Mouse (Mus musculus): ENCODE data around the gene Kcnip1. TPM values are rescaled to one million over a fixed set of nuclear protein-coding genes. Genes with fewer than 3 reads are reported as not detected.

The Kcnip1 gene
- polyA plus RNA-seq, 1 experiment from 2014 or later: 0.16 TPM

GRCm38 (mm10) chr11:33986525-33986924 lies 6.4 kb downstream of the Kcnip1 start:
- H3K4me2 ChIP-seq: no peak overlapping the region
- ATAC-seq (ENCODE audit: insufficient read depth): no peak
- no peak overlapping the region for H3K9ac ChIP-seq
- no peaks in the 10 kb centered on the region for H3K9me3 ChIP-seq (replicated peaks)
- no peaks in the 10 kb centered on the region for H3K36me3 ChIP-seq (replicated peaks)
- no peaks in the 10 kb centered on the region for H3K4me1 ChIP-seq (replicated peaks)
- 21% methylated on average over 2 of the region's 2 CpGs for WGBS (ENCODE audit: insufficient replicate concordance)
- H3K27me3 ChIP-seq: no peaks in the 10 kb centered on the region
- H3K27ac ChIP-seq (replicated peaks): no peak overlapping the region
- no peak overlapping the region for H3K4me3 ChIP-seq (replicated peaks)

GRCm38 (mm10) chr11:33980146-33980545 lies 12.8 kb downstream of the Kcnip1 start:
- WGBS (ENCODE audit: insufficient replicate concordance): 50% methylated on average over 4 of the region's 4 CpGs
- Histone ChIP-seq H3K36me3 (replicated peaks) (no peaks in the 10 kb centered on the region), H3K27me3 (no peaks in the 10 kb centered on the region), H3K4me3 (replicated peaks) (no peak overlapping the region), H3K27ac (replicated peaks) (no peak overlapping the region), H3K9ac (no peak overlapping the region), H3K9me3 (replicated peaks) (no peaks in the 10 kb centered on the region), H3K4me1 (replicated peaks) (no peaks in the 10 kb centered on the region), H3K4me2 (no peak overlapping the region)
- ATAC-seq (ENCODE audit: insufficient read depth): no peak

- H3K27me3 ChIP-seq: no peaks in the 10 kb centered on the region
- no peak overlapping the region for H3K27ac ChIP-seq (replicated peaks)
- H3K4me1 ChIP-seq (replicated peaks): no peaks in the 10 kb centered on the region
- no peak overlapping the region for H3K9ac ChIP-seq
- WGBS (ENCODE audit: insufficient replicate concordance): 59% methylated on average over 2 of the region's 2 CpGs
- no peak overlapping the region for H3K4me2 ChIP-seq
- ATAC-seq (ENCODE audit: insufficient read depth): no peak
- H3K36me3 ChIP-seq (replicated peaks): no peaks in the 10 kb centered on the region
- no peaks in the 10 kb centered on the region for H3K9me3 ChIP-seq (replicated peaks)
- no peak overlapping the region for H3K4me3 ChIP-seq (replicated peaks)
These were observed 17.8 kb downstream of the Kcnip1 start for GRCm38 (mm10) chr11:33975121-33975520.

- Histone ChIP-seq H3K9ac (no peak overlapping the region), H3K4me2 (no peak overlapping the region), H3K36me3 (replicated peaks) (no peaks in the 10 kb centered on the region), H3K9me3 (replicated peaks) (no peaks in the 10 kb centered on the region), H3K27ac (replicated peaks) (no peak overlapping the region), H3K4me3 (replicated peaks) (no peak overlapping the region), H3K4me1 (replicated peaks) (no peaks in the 10 kb centered on the region), H3K27me3 (no peaks in the 10 kb centered on the region)
- ATAC-seq (ENCODE audit: insufficient read depth): no peak
- WGBS (ENCODE audit: insufficient replicate concordance): 68% methylated on average over 14 of the region's 14 CpGs
These were observed 18.5 kb downstream of the Kcnip1 start for GRCm38 (mm10) chr11:33974341-33975040.

GRCm38 (mm10) chr11:33972114-33972513 lies 20.8 kb downstream of the Kcnip1 start:
- H3K9ac ChIP-seq: no peak overlapping the region
- H3K27me3 ChIP-seq: no peaks in the 10 kb centered on the region
- no peak overlapping the region for H3K27ac ChIP-seq (replicated peaks)
- H3K4me1 ChIP-seq (replicated peaks): no peaks in the 10 kb centered on the region
- ATAC-seq (ENCODE audit: insufficient read depth): no peak
- H3K9me3 ChIP-seq (replicated peaks): no peaks in the 10 kb centered on the region
- no peaks in the 10 kb centered on the region for H3K36me3 ChIP-seq (replicated peaks)
- 58% methylated on average over 7 of the region's 7 CpGs for WGBS (ENCODE audit: insufficient replicate concordance)
- H3K4me3 ChIP-seq (replicated peaks): no peak overlapping the region
- H3K4me2 ChIP-seq: no peak overlapping the region

- H3K9me3 ChIP-seq (replicated peaks): no peaks in the 10 kb centered on the region
- no peaks in the 10 kb centered on the region for H3K36me3 ChIP-seq (replicated peaks)
- WGBS (ENCODE audit: insufficient replicate concordance): 55% methylated on average over 3 of the region's 3 CpGs
- H3K4me3 ChIP-seq (replicated peaks): no peak overlapping the region
- no peak overlapping the region for H3K27ac ChIP-seq (replicated peaks)
- H3K4me1 ChIP-seq (replicated peaks): no peaks in the 10 kb centered on the region
- ATAC-seq (ENCODE audit: insufficient read depth): no peak
- H3K9ac ChIP-seq: no peak overlapping the region
- H3K27me3 ChIP-seq: no peaks in the 10 kb centered on the region
- H3K4me2 ChIP-seq: no peak overlapping the region
These were observed 23.8 kb downstream of the Kcnip1 start for GRCm38 (mm10) chr11:33969199-33969598.

- Histone ChIP-seq H3K9ac (no peak overlapping the region), H3K4me1 (replicated peaks) (no peaks in the 10 kb centered on the region), H3K4me2 (no peak overlapping the region), H3K36me3 (replicated peaks) (no peaks in the 10 kb centered on the region), H3K9me3 (replicated peaks) (no peaks in the 10 kb centered on the region), H3K27ac (replicated peaks) (no peak overlapping the region), H3K27me3 (no peaks in the 10 kb centered on the region), H3K4me3 (replicated peaks) (no peak overlapping the region)
- 7% methylated on average over 4 of the region's 4 CpGs for WGBS (ENCODE audit: insufficient replicate concordance)
- ATAC-seq (ENCODE audit: insufficient read depth): no peak
These were observed 25.2 kb downstream of the Kcnip1 start for GRCm38 (mm10) chr11:33967708-33968107.

- Histone ChIP-seq H3K4me3 (replicated peaks) (no peak overlapping the region), H3K27ac (replicated peaks) (no peak overlapping the region), H3K4me2 (no peak overlapping the region), H3K36me3 (replicated peaks) (no peaks in the 10 kb centered on the region), H3K9me3 (replicated peaks) (no peaks in the 10 kb centered on the region), H3K4me1 (replicated peaks) (no peaks in the 10 kb centered on the region), H3K9ac (no peak overlapping the region), H3K27me3 (no peaks in the 10 kb centered on the region)
- ATAC-seq (ENCODE audit: insufficient read depth): no peak
- 19% methylated on average over 2 of the region's 2 CpGs for WGBS (ENCODE audit: insufficient replicate concordance)
These were observed 27.6 kb downstream of the Kcnip1 start for GRCm38 (mm10) chr11:33965380-33965779.

GRCm38 (mm10) chr11:33962688-33963407 lies 30.1 kb downstream of the Kcnip1 start, which contains the start of gene Kcnmb1:
Gene Kcnmb1 (plus strand): TSS chr11:33963013.
- H3K9ac ChIP-seq: no peak within 1 kb of the TSS

GRCm38 (mm10) chr11:33962178-33962577 lies 30.8 kb downstream of the Kcnip1 start:
- H3K4me1 ChIP-seq (replicated peaks): no peaks in the 10 kb centered on the region
- no peaks in the 10 kb centered on the region for H3K9me3 ChIP-seq (replicated peaks)
- H3K36me3 ChIP-seq (replicated peaks): no peaks in the 10 kb centered on the region
- H3K4me3 ChIP-seq (replicated peaks): no peak overlapping the region
- WGBS (ENCODE audit: insufficient replicate concordance): 41% methylated on average over 6 of the region's 7 CpGs
- no peak overlapping the region for H3K4me2 ChIP-seq
- H3K9ac ChIP-seq: no peak overlapping the region
- no peaks in the 10 kb centered on the region for H3K27me3 ChIP-seq
- no peak overlapping the region for H3K27ac ChIP-seq (replicated peaks)
- no peak for ATAC-seq (ENCODE audit: insufficient read depth)

More at GRCm38 (mm10) chr11:33962688-33963407, 30.1 kb downstream of the Kcnip1 start, which contains the start of gene Kcnmb1:
- Histone ChIP-seq H3K4me3 (replicated peaks) (no peak within 1 kb of the TSS), H3K4me2 (no peak within 1 kb of the TSS), H3K27ac (replicated peaks) (no peak within 1 kb of the TSS), H3K9me3 (replicated peaks) (no peaks in the 10 kb centered on the region), H3K27me3 (no peaks in the 10 kb centered on the region), H3K36me3 (replicated peaks) (no peaks in the 10 kb centered on the region), H3K4me1 (replicated peaks) (no peaks in the 10 kb centered on the region)
- 42% methylated on average over 6 of the region's 6 CpGs for WGBS (ENCODE audit: insufficient replicate concordance)
- no peak for ATAC-seq (ENCODE audit: insufficient read depth)

GRCm38 (mm10) chr11:33958713-33959112 lies 34.2 kb downstream of the Kcnip1 start:
- no peak for ATAC-seq (ENCODE audit: insufficient read depth)
- 50% methylated on average over 8 of the region's 8 CpGs for WGBS (ENCODE audit: insufficient replicate concordance)
- Histone ChIP-seq H3K27ac (replicated peaks) (no peak overlapping the region), H3K9me3 (replicated peaks) (no peaks in the 10 kb centered on the region), H3K36me3 (replicated peaks) (no peaks in the 10 kb centered on the region), H3K4me3 (replicated peaks) (no peak overlapping the region), H3K4me1 (replicated peaks) (no peaks in the 10 kb centered on the region), H3K9ac (no peak overlapping the region), H3K27me3 (no peaks in the 10 kb centered on the region), H3K4me2 (no peak overlapping the region)

Data from liver, embryonic 15.5 days (tissue).